Mouse (Mus musculus) testis, adult 2 months (tissue): ENCODE results near the gene Slc25a54.

Experiments used
- CTCF ChIP-seq: fragments of 200-500 bp; IDR thresholded peaks from 2 replicates; pipeline ENCODE4 v1.5.1; 2012; ENCODE audit warnings: low read depth, mild to moderate bottlenecking, inconsistent platforms, low read length, moderate library complexity; ENCODE audit not compliant: control insufficient read depth, insufficient read depth, insufficient replicate concordance
- POLR2A ChIP-seq: fragments of 200-500 bp; IDR thresholded peaks from 2 replicates; pipeline ENCODE4 v1.6.1; 2012; ENCODE audit warnings: low read depth, mild to moderate bottlenecking, inconsistent platforms, low read length, moderate library complexity; ENCODE audit not compliant: control insufficient read depth

- TF ChIP-seq CTCF (no peak), POLR2A (no peak)
Measured at GRCm38 (mm10) chr3:109040908-109041307, 39.4 kb upstream of the Slc25a54 start.
